Mouse (Mus musculus) neural tube, embryonic 14.5 days (tissue): Measurements from ENCODE around the gene Slc6a9. TPM values are rescaled to one million over a fixed set of nuclear protein-coding genes. Genes with fewer than 3 reads are reported as not detected.

Experiments
- ATAC-seq: fragments of 200-750 bp; cut with Nextera tagmentation; 2 replicates; pipeline ENCODE4 v1.8.0; 2017; ENCODE audit warnings: low read depth, mild to moderate bottlenecking, moderate TSS enrichment, moderate library complexity
- H3K27ac ChIP-seq: fragments of 300-500 bp; sonication (generic); 2 replicates; pipeline ENCODE4 v1.5.1; 2014; ENCODE audit warnings: low read depth, mild to moderate bottlenecking, control low read depth, low read length, moderate library complexity, mixed read lengths
- H3K27me3 ChIP-seq: fragments of 300-500 bp; sonication (generic); 2 replicates; pipeline ENCODE4 v1.6.1; 2014; ENCODE audit warnings: low read length; ENCODE audit not compliant: control insufficient read depth, insufficient read depth
- H3K36me3 ChIP-seq: fragments of 300-500 bp; sonication (generic); 2 replicates; pipeline ENCODE4 v1.6.1; 2014; ENCODE audit warnings: low read length, mixed read lengths; ENCODE audit not compliant: control insufficient read depth, insufficient read depth
- H3K4me1 ChIP-seq: fragments of 300-500 bp; sonication (generic); 2 replicates; pipeline ENCODE4 v1.6.1; 2014; ENCODE audit warnings: low read length; ENCODE audit not compliant: control insufficient read depth, insufficient read depth
- H3K4me2 ChIP-seq: fragments of 300-500 bp; sonication (generic); 2 replicates; pipeline ENCODE4 v1.6.1; 2014; ENCODE audit warnings: mild to moderate bottlenecking, low read depth, low read length, control low read depth
- H3K4me3 ChIP-seq: fragments of 300-500 bp; sonication (generic); 2 replicates; pipeline ENCODE4 v1.5.1; 2014; ENCODE audit warnings: low read depth, low read length, control low read depth, mixed read lengths
- H3K9ac ChIP-seq: fragments of 300-500 bp; sonication (generic); replicated peaks from 2 replicates; pipeline ENCODE4 v1.6.1; 2014; ENCODE audit warnings: low read depth, mild to moderate bottlenecking, control low read depth, low read length, mixed read lengths
- H3K9me3 ChIP-seq: fragments of 300-500 bp; sonication (generic); 2 replicates; pipeline ENCODE4 v1.6.1; 2016; ENCODE audit warnings: low read length; ENCODE audit not compliant: control insufficient read depth
- WGBS: fragments of 180-500 bp; shearing (Covaris S2); extraction: QIAGEN DNeasy Blood & Tissue Kit; methylation state at CpG from one replicate; pipeline ENCODE4 v1.1.7; 2014; 5-methylcytosine and 5-hydroxymethylcytosine counted together
- polyA plus RNA-seq: library from polyadenylated mRNA; unstranded; fragments of >200 nt; fragmentation: Nextera tagmentation; extraction: Ambion mirVana; gene quantifications from 2 replicates; pipeline ENCODE4 v1.2.1, GENCODE M21; 2014

Gene Slc6a9
- polyA plus RNA-seq, 1 experiment from 2014 or later, result 42.9 TPM

- Histone ChIP-seq H3K9me3 (no peaks in the 10 kb centered on the region), H3K27me3 (no peaks in the 10 kb centered on the region), H3K4me1 (peaks cover 8% of the 10 kb centered on the region), H3K9ac (no peak overlapping the region), H3K4me3 (no peak overlapping the region), H3K4me2 (no peak overlapping the region), H3K36me3 (no peaks in the 10 kb centered on the region), H3K27ac (no peak overlapping the region)
- 96% methylated on average over 4 of the region's 4 CpGs for WGBS
- no peak for ATAC-seq
Observed at GRCm38 (mm10) chr4:117846261-117846660, 12.0 kb downstream of the Slc6a9 start.

GRCm38 (mm10) chr4:117847011-117847410 is 12.7 kb downstream of the Slc6a9 start:
- H3K4me1 ChIP-seq, result peaks cover 8% of the 10 kb centered on the region
- H3K4me2 ChIP-seq, result no peak overlapping the region
- H3K27me3 ChIP-seq, result no peaks in the 10 kb centered on the region
- no peak overlapping the region; the same call in 1 of the 2 replicates for H3K27ac ChIP-seq
- no peaks in the 10 kb centered on the region for H3K36me3 ChIP-seq
- H3K9me3 ChIP-seq, result no peaks in the 10 kb centered on the region
- 3% methylated on average over 2 of the region's 2 CpGs for WGBS
- no peak overlapping the region for H3K9ac ChIP-seq
- no peak overlapping the region for H3K4me3 ChIP-seq
- ATAC-seq, result no peak; the same call in 1 of the 2 replicates

- Histone ChIP-seq H3K4me2 (no peak overlapping the region), H3K9me3 (no peaks in the 10 kb centered on the region), H3K4me3 (no peak overlapping the region), H3K36me3 (no peaks in the 10 kb centered on the region), H3K27me3 (no peaks in the 10 kb centered on the region), H3K4me1 (peaks cover 8% of the 10 kb centered on the region), H3K9ac (peak overlapping the region; percentile 16; the same call in 1 of the 2 replicates), H3K27ac (peak overlapping the region; percentile 66)
- WGBS, result 37% methylated on average over 17 of the region's 17 CpGs
- peak; percentile 39 for ATAC-seq
Observed at GRCm38 (mm10) chr4:117849063-117849462, 14.8 kb downstream of the Slc6a9 start.

- H3K4me2 ChIP-seq, result 0 out of 2 replicates have a peak overlapping the region, but pooled peaks have one; percentile 9
- 13% methylated on average over 4 of the region's 5 CpGs for WGBS
- no peak overlapping the region for H3K9ac ChIP-seq
Observed at GRCm38 (mm10) chr4:117849506-117849905, 15.2 kb downstream of the Slc6a9 start.

GRCm38 (mm10) chr4:117850176-117850575 is 15.9 kb downstream of the Slc6a9 start:
- H3K4me1 ChIP-seq, result peaks cover 11% of the 10 kb centered on the region
- no peak for ATAC-seq
- no peaks in the 10 kb centered on the region for H3K36me3 ChIP-seq
- H3K27ac ChIP-seq, result peak overlapping the region; percentile 45; the same call in 1 of the 2 replicates
- no peaks in the 10 kb centered on the region for H3K27me3 ChIP-seq
- H3K9ac ChIP-seq, result no peak overlapping the region
- 74% methylated on average over 7 of the region's 7 CpGs for WGBS
- no peaks in the 10 kb centered on the region for H3K9me3 ChIP-seq
- peak overlapping the region; percentile 9; the same call in 1 of the 2 replicates for H3K4me2 ChIP-seq
- H3K4me3 ChIP-seq, result no peak overlapping the region

More at GRCm38 (mm10) chr4:117849506-117849905, 15.2 kb downstream of the Slc6a9 start:
- Histone ChIP-seq H3K27me3 (no peaks in the 10 kb centered on the region), H3K4me1 (peaks cover 8% of the 10 kb centered on the region), H3K36me3 (no peaks in the 10 kb centered on the region), H3K9me3 (no peaks in the 10 kb centered on the region), H3K4me3 (no peak overlapping the region), H3K27ac (peak overlapping the region; percentile 66)
- ATAC-seq, result peak; percentile 79

- no peak overlapping the region for H3K4me3 ChIP-seq
- no peaks in the 10 kb centered on the region for H3K27me3 ChIP-seq
- H3K9me3 ChIP-seq, result no peaks in the 10 kb centered on the region
- H3K4me1 ChIP-seq, result peaks cover 14% of the 10 kb centered on the region
- no peak for ATAC-seq
- no peak overlapping the region for H3K27ac ChIP-seq
- no peaks in the 10 kb centered on the region for H3K36me3 ChIP-seq
- no peak overlapping the region for H3K9ac ChIP-seq
- 76% methylated on average over 7 of the region's 7 CpGs for WGBS
- H3K4me2 ChIP-seq, result no peak overlapping the region
Observed at GRCm38 (mm10) chr4:117850871-117851270, 16.6 kb downstream of the Slc6a9 start.

GRCm38 (mm10) chr4:117852152-117852868 is 18.0 kb downstream of the Slc6a9 start:
- Histone ChIP-seq H3K27me3 (no peaks in the 10 kb centered on the region), H3K27ac (no peak overlapping the region), H3K9me3 (no peaks in the 10 kb centered on the region), H3K9ac (no peak overlapping the region), H3K4me3 (no peak overlapping the region), H3K36me3 (no peaks in the 10 kb centered on the region), H3K4me2 (no peak overlapping the region), H3K4me1 (peaks cover 14% of the 10 kb centered on the region)
- ATAC-seq, result no peak
- 82% methylated on average over 10 of the region's 10 CpGs for WGBS

- Histone ChIP-seq H3K9ac (no peak overlapping the region), H3K27me3 (no peaks in the 10 kb centered on the region), H3K4me1 (peaks cover 14% of the 10 kb centered on the region), H3K4me3 (no peak overlapping the region), H3K36me3 (no peaks in the 10 kb centered on the region), H3K27ac (peak overlapping the region; percentile 66), H3K4me2 (no peak overlapping the region), H3K9me3 (no peaks in the 10 kb centered on the region)
- WGBS, result 65% methylated on average over 9 of the region's 9 CpGs
- peak; percentile 45; the same call in 1 of the 2 replicates for ATAC-seq
Observed at GRCm38 (mm10) chr4:117855146-117855545, 20.8 kb downstream of the Slc6a9 start.

- no peaks in the 10 kb centered on the region for H3K9me3 ChIP-seq
- no peak overlapping the region for H3K4me2 ChIP-seq
- H3K27ac ChIP-seq, result no peak overlapping the region
- H3K27me3 ChIP-seq, result no peaks in the 10 kb centered on the region
- WGBS, result 56% methylated on average over 3 of the region's 3 CpGs
- no peak for ATAC-seq
- H3K36me3 ChIP-seq, result no peaks in the 10 kb centered on the region
- no peak overlapping the region for H3K9ac ChIP-seq
- peaks cover 10% of the 10 kb centered on the region; the same call in 1 of the 2 replicates for H3K4me1 ChIP-seq
- no peak overlapping the region for H3K4me3 ChIP-seq
Observed at GRCm38 (mm10) chr4:117858794-117859193, 24.5 kb downstream of the Slc6a9 start.
